Mouse (Mus musculus) hematopoietic multipotent progenitor cell, adult 10-12 weeks (in vitro differentiated cells): Measurements from ENCODE around the gene Coasy. TPM values are rescaled to one million over a fixed set of nuclear protein-coding genes. Genes with fewer than 3 reads are reported as not detected.

Source experiments
- polyA plus RNA-seq: library from polyadenylated mRNA; stranded (reverse); fragments of >175 nt; gene quantifications from 2 replicates; pipeline ENCODE4 v1.2.3, GENCODE M21; 2012; ENCODE audit warnings: low replicate concordance

Gene Coasy
- polyA plus RNA-seq, result 20.7 and 25.1 TPM in 2 replicates

DNA sequence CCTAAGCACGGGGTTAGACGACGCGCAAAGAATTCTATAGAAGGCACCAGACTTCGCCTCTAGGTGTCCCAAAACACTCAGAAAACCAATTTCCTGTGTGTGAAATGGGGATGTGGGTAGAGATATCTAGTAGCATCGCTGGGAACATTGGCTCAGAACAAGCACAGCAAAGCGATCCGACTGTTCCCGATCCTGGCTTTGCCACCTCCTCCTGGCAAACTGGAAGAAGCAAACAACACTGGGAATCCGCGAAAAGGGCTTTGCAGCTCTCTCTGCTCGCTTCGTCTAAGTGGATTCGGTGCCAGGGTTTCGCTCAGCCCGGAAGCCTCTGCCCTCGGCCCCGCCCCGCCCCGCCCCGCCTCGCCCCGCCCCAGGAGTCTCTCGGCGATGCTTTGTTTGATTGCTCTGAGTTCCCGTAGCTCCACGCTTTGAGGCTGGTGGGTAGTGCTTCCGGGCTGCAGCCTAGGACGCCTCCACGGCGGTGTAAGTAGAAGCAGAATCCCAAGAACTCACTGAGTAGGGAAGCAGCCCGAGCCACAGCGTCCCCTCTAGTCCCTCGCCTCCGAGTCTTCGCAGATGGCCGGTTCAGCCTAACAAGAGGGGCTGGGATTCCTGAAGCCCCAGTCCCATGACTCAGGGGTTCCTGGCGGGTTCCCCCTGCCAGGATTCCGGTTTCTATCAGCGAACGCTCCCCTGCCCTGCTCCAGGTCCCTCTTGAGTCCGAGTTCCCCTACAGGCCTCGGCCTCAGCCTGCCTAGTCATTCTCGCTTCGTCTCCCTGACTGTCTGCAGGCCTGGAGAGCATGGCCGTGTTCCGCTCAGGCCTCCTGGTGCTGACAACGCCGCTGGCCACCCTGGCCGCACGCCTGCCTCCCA, at the start of gene Coasy:
Gene Coasy, plus strand, starts transcription at position 358 of the 875 bp plus-strand sequence.

GRCm38 (mm10) chr11:101069391-101070188, 12.8 kb upstream of the Coasy start, which contains the start of gene Naglu:
TSS of gene Naglu (plus strand) at chr11:101070012.

DNA sequence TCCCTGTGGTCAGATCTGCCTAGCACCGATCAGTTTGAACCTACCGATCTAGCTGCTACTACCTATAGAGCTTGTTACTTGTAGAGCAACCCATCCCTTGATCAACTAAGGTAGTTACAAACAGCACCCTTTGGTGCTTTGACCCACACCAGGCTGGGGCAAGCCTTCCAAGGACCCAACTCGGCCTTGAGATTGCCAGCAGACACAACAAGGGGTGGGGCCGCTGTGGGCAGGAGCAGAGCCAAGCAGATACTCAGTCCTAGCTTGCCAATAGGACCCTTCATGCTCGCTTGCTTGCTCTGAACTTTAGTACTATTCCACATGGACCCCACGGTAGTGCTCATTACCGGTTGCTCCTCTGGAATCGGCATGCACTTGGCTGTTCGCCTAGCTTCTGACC, 4.2 kb upstream of the Coasy start, which contains the start of gene Hsd17b1:
Gene Hsd17b1, plus strand, starts transcription at position 291 of the 400 bp plus-strand sequence.

DNA sequence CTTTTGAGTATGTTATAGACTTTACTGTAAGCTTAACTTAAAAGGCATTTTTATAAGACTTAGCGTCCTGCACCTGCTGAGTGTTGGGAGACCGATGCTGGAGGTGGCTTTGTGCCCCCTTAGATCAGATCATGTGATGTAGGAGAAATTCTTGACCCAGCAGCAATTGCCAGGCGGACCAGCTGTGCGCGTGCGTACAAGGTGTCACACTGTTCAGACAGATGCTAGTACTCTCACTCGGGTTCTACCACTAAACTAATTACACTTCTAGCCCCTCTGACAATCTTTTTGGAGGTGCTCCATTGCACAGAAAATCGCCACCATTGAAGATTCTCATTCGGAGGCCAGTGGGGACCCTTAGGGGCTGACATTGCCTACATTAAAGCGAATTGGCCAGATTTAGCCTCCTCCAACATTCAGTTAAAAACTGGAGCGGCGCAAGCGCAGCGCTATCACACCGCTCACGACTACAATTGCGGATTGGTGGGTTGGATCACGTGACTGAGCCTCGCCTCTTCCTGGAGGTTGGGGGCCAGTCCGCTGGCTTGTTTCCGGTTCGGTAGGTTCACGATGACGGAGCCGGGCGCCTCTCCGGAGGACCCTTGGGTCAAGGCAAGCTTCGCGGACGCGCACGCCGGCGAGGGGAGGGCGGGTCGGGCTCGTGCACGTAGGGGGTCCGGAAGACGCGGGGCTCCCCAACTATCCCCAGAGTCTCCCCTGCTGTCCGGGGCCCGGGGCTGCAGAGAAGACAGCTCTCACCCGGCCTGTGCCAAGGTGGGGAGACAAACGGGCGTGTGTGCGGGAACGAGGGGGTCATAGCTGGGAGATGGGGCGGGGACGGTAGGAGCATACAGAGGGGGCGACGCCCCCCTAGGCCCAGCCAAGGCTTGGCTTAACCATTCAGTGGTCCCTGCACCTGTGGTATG, 4.7 kb downstream of the Coasy start, which contains the start of gene Mlx:
Gene Mlx, plus strand, starts transcription at position 522 of the 926 bp plus-strand sequence.

GRCm38 (mm10) chr11:101095314-101096024, 13.1 kb downstream of the Coasy start, which contains the start of gene Psmc3ip:
TSS of gene Psmc3ip (minus strand) at chr11:101095436.

DNA sequence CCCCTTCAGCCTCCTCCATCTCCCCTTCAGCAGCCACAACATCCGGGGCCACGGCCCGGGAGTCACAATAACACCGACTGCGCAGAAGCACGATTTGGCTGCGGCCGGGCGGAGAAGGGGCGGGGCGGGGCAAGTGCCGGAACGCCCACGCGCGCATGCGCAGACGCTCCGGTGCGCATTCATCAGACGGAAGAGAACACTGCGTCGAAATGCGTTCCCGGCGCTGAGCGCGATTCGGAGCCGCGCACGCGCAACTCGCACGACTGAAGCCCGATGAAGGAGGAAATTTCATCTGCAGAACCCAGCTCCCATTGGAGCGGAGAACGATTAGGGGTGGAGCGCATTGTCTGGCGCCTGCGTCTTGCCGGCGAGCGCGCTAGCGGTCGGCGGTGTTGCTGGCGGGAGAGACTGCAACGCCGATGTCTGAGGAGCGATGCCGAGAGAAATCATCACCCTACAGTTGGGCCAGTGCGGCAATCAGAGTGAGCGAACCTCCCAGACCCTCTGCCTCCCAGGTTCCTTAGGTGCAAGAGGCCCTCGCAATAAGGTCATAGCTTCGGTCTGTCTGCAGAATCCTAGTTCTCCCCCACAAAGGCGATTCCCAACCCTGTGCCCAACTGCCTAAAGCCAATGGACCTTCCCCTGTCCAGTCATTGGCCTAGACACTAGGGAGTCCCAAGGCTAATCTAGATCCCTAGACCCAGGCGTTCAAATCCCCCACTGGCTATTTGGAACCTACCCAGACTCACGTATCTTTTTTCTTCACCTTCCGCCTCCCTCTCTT, 37.6 kb downstream of the Coasy start, which contains the start of the genes Retreg3 and Tubg1:
Gene Retreg3, minus strand, starts transcription at position 133 of the 784 bp plus-strand sequence.
Gene Tubg1, plus strand, starts transcription at position 178 of the 784 bp plus-strand sequence.

Other genes with a start within 250 kb of the Coasy start
- 50.6 and 56.2 TPM in 2 replicates for gene Stat5b, start 231.8 kb upstream of the Coasy start, polyA plus RNA-seq
- 23.5 and 32.6 TPM in 2 replicates for gene Stat5a, start 223.2 kb upstream of the Coasy start, polyA plus RNA-seq
- gene Stat3, start 143.0 kb upstream of the Coasy start, polyA plus RNA-seq, result 79.6 and 120 TPM in 2 replicates
- gene Cavin1, start 111.7 kb upstream of the Coasy start, polyA plus RNA-seq, result 0.99 and 2.9 TPM in 2 replicates
- gene Atp6v0a1, start 73.1 kb upstream of the Coasy start, polyA plus RNA-seq, result 44.2 and 52.4 TPM in 2 replicates
- gene Naglu, start 12.6 kb upstream of the Coasy start, polyA plus RNA-seq, result 14.9 and 32.1 TPM in 2 replicates
- 2.1 and 2.3 TPM in 2 replicates for gene Hsd17b1, start 4.2 kb upstream of the Coasy start, polyA plus RNA-seq
- gene Mlx, start 4.7 kb downstream of the Coasy start, polyA plus RNA-seq, result 17.8 and 27.4 TPM in 2 replicates
- 4.1 and 8.0 TPM in 2 replicates for gene Psmc3ip, start 12.9 kb downstream of the Coasy start, polyA plus RNA-seq
- gene Retreg3, start 37.3 kb downstream of the Coasy start, polyA plus RNA-seq, result 20.0 and 29.0 TPM in 2 replicates
- 38.0 and 72.6 TPM in 2 replicates for gene Tubg1, start 37.4 kb downstream of the Coasy start, polyA plus RNA-seq
- 9.0 and 11.8 TPM in 2 replicates for gene Tubg2, start 73.3 kb downstream of the Coasy start, polyA plus RNA-seq
- 0.79 and 2.3 TPM in 2 replicates for gene Cntnap1, start 88.0 kb downstream of the Coasy start, polyA plus RNA-seq
- 4.4 and 26.2 TPM in 2 replicates for gene Plekhh3, start 88.8 kb downstream of the Coasy start, polyA plus RNA-seq
- 3.1 and 8.7 TPM in 2 replicates for gene Ccr10, start 92.9 kb downstream of the Coasy start, polyA plus RNA-seq
- gene Ezh1, start 143.9 kb downstream of the Coasy start, polyA plus RNA-seq, result 7.0 and 17.6 TPM in 2 replicates
- gene Ramp2, start 163.5 kb downstream of the Coasy start, polyA plus RNA-seq, result 0.96 and 3.7 TPM in 2 replicates
- 96.8 and 109 TPM in 2 replicates for gene Vps25, start 171.1 kb downstream of the Coasy start, polyA plus RNA-seq
- gene Wnk4, start 178.0 kb downstream of the Coasy start, polyA plus RNA-seq, result 0.94 and 2.2 TPM in 2 replicates
- 0.11 TPM in 1 of 2 replicates, not detected in the other for gene Cntd1, start 196.4 kb downstream of the Coasy start, polyA plus RNA-seq
- 3.3 and 26.9 TPM in 2 replicates for gene Coa3, start 196.5 kb downstream of the Coasy start, polyA plus RNA-seq
- 108 and 173 TPM in 2 replicates for gene Becn1, start 219.7 kb downstream of the Coasy start, polyA plus RNA-seq
- gene Psme3, start 233.6 kb downstream of the Coasy start, polyA plus RNA-seq, result 39.0 and 47.2 TPM in 2 replicates
- gene Aoc2, start 242.5 kb downstream of the Coasy start, polyA plus RNA-seq, result 7.3 and 9.0 TPM in 2 replicates
- gene Aoc3, start 248.0 kb downstream of the Coasy start, polyA plus RNA-seq, result 0.10 and 0.11 TPM in 2 replicates